Mouse (Mus musculus) lung, adult 2 months (tissue): ENCODE measurements around the gene Trim13. TPM values are rescaled to one million over a fixed set of nuclear protein-coding genes. Genes with fewer than 3 reads are reported as not detected.
A peak's percentile ranks its signal among the peaks of the same experiment; 100 is the strongest.
"Not testable (repeated sequence)": the region's sequence is repeated elsewhere in the genome, so short reads cannot be mapped to it uniquely, and the experiment has no call there.

Source experiments
- DNase-seq: peaks from one replicate; pipeline ENCODE4 v3.0.0; 2022
- H3K4me1 ChIP-seq: fragments of 200-500 bp; 2 replicates; pipeline ENCODE4 v1.6.1; 2011; ENCODE audit warnings: low read length; ENCODE audit not compliant: control insufficient read depth, insufficient read depth
- H3K4me3 ChIP-seq: fragments of 200-500 bp; replicated peaks from 2 replicates; pipeline ENCODE3; 2011; ENCODE audit warnings: low read depth, mild to moderate bottlenecking, control low read depth, low read length; ENCODE audit errors: extremely low read depth
- CTCF ChIP-seq: fragments of 200-500 bp; IDR thresholded peaks from 2 replicates; pipeline ENCODE4 v1.5.1; 2011; ENCODE audit warnings: mild to moderate bottlenecking, low read length, control low read depth; ENCODE audit not compliant: insufficient read depth
- POLR2A ChIP-seq: fragments of 200-500 bp; IDR thresholded peaks from 2 replicates; pipeline ENCODE4 v1.6.1; 2011; ENCODE audit warnings: low read depth, mild to moderate bottlenecking, control low read depth, low read length, borderline replicate concordance; ENCODE audit errors: extremely low read depth
- WGBS: fragments of 180-500 bp; shearing (Covaris S2); methylation state at CpG from one replicate; pipeline ENCODE4 v1.1.7; 2018; 5-methylcytosine and 5-hydroxymethylcytosine counted together
- polyA plus RNA-seq: library from polyadenylated mRNA; depleted of rRNA; stranded (reverse); fragments of >200 nt; gene quantifications from 2 replicates; pipeline ENCODE4 v1.2.3, GENCODE M21; 2012

Gene Trim13
- polyA plus RNA-seq, 1 experiment: 4.7 TPM

- Histone ChIP-seq H3K4me3 (no peak overlapping the region), H3K4me1 (no peaks in the 10 kb centered on the region)
- TF ChIP-seq CTCF: no peak
- TF ChIP-seq POLR2A: no peak
- WGBS: 84% methylated on average over 10 of the region's 10 CpGs
- DNase-seq: no peak
Measured at GRCm38 (mm10) chr14:61575066-61575465, 23.0 kb upstream of the Trim13 start.

- WGBS: 92% methylated on average over 8 of the region's 8 CpGs
- no peaks in the 10 kb centered on the region for H3K4me1 ChIP-seq
- no peak overlapping the region for H3K4me3 ChIP-seq
- DNase-seq: no peak
- TF ChIP-seq POLR2A (no peak), CTCF (no peak)
Measured at GRCm38 (mm10) chr14:61575941-61576340, 22.1 kb upstream of the Trim13 start.

GRCm38 (mm10) chr14:61589288-61590065, 8.6 kb upstream of the Trim13 start:
- 49% methylated on average over 4 of the region's 4 CpGs for WGBS
- TF ChIP-seq CTCF (no peak), POLR2A (no peak)
- Histone ChIP-seq H3K4me1 (no peaks in the 10 kb centered on the region), H3K4me3 (no peak overlapping the region)
- no peak for DNase-seq

- DNase-seq: no peak
- 77% methylated on average over 9 of the region's 9 CpGs for WGBS
Measured at GRCm38 (mm10) chr14:61596719-61597426, 1.2 kb upstream of the Trim13 start.

DNA sequence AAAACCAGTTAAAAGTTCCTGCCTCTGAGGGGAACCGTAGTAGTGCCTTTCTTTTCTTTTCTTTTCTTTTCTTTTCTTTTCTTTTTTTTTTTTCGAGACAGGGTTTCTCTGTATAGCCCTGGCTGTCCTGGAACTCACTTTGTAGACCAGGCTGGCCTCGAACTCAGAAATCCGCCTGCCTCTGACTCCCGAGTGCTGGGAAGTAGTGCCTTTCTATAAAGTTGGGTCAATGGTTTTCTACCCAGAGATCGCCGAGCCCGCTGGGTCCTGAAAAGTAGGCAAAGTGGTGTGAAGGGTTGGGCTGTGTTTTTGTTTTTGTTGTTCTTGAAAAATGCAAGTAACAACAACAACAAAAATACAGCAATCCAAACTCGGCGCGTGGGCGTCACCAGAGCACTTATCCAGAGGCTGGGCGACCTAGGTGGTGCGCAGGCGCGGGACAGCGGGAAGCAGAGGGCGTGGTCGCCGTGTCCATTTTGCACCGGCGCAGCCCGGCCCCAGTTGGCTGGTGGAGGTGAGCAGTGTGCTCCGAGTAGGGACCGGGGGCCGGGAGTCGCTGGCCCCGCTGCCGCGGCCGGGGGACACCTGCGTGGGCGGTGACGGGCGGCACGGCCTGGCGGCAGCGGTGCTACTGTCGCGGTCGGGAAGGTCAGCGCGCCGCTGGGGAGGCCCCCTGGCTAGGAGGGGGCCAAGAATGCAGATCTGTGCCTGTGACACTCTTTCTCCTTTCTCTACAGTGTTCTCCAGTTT, 1.2 kb downstream of the Trim13 start:
- H3K4me3 ChIP-seq: peak overlapping the region; percentile 87
- DNase-seq: peak; percentile 89
- TF ChIP-seq POLR2A: peak; percentile 62; the same call in 1 of the 2 replicates
- TF ChIP-seq CTCF: no peak
- WGBS: 3% methylated on average over 44 of the region's 44 CpGs
- peaks cover 5% of the 10 kb centered on the region for H3K4me1 ChIP-seq

More at GRCm38 (mm10) chr14:61596719-61597426, 1.2 kb upstream of the Trim13 start:
- TF ChIP-seq POLR2A: no peak
- TF ChIP-seq CTCF: no peak
- peaks cover 5% of the 10 kb centered on the region for H3K4me1 ChIP-seq
- no peak overlapping the region for H3K4me3 ChIP-seq

DNA sequence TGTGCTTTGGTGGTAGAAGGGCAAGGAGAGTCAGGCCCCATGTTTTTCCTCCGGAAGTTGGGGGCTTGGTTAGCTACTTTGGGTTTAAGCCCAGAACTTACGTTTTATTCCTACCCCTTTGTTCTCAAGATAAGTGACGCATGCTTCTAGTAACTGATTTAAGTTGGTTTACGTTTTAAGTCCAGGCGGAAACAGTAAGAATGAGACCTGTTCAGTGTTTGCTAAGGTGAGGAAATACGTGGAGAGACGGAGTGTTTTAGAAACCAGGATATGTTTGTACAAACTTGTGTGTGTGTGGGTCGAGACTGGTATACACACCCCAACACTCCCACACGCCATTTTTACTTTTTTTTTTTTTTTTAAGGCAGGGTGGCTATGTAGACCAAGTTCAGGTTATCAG, 3.3 kb downstream of the Trim13 start:
- no peak for DNase-seq
- TF ChIP-seq POLR2A: no peak
- WGBS: 59% methylated on average over 9 of the region's 9 CpGs
- Histone ChIP-seq H3K4me3 (no peak overlapping the region), H3K4me1 (peaks cover 5% of the 10 kb centered on the region)

GRCm38 (mm10) chr14:61603069-61603755, 5.2 kb downstream of the Trim13 start:
- TF ChIP-seq CTCF (no peak), POLR2A (no peak)
- no peak for DNase-seq
- no peak overlapping the region for H3K4me3 ChIP-seq
- peaks cover 5% of the 10 kb centered on the region for H3K4me1 ChIP-seq
- 78% methylated on average over 8 of the region's 8 CpGs for WGBS

DNA sequence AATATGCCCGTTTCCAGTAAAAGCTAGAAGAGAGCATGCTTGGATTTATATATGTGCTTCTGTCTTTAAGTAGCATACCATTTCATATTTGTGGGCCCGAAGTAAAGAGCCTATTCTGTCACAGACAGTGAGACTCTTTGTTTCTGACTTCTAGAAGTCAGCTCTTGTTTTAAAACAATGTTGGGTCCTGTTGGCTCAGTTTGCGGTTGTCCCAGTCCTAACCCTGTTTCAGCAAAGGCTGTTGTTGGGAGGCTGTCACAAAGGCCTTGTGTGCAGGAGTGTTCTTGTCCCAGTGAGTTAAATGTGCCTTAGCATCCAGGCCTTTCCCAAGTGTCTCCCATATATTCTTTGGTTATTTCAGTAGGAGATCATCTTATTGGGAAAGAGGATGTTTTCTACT, 6.0 kb downstream of the Trim13 start:
- H3K4me3 ChIP-seq: no peak overlapping the region
- no peak for TF ChIP-seq POLR2A
- TF ChIP-seq CTCF: no peak
- no peak for DNase-seq
- H3K4me1 ChIP-seq: peaks cover 5% of the 10 kb centered on the region
- 87% methylated on average over 3 of the region's 3 CpGs for WGBS

GRCm38 (mm10) chr14:61606088-61606487, 8.0 kb downstream of the Trim13 start:
- H3K4me1 ChIP-seq, H3K4me3 ChIP-seq, DNase-seq: not testable (repeated sequence)
- 80% methylated on average over 2 of the region's 2 CpGs for WGBS
